Mouse (Mus musculus) c-Kit-positive CD71-negative TER-119-negative erythroid progenitor cells, embryonic 14.5 days (primary cell): ENCODE results near the gene Amigo3.
A peak's percentile ranks its signal among the peaks of the same experiment; 100 is the strongest.
"Not testable (repeated sequence)": the region's sequence is repeated elsewhere in the genome, so short reads cannot be mapped to it uniquely, and the experiment has no call there.

Source experiments
- DNase-seq: peaks from one replicate; pipeline ENCODE4 v3.0.0-alpha.2; 2013; ENCODE audit warnings: low read depth

Amigo3 gene

DNA sequence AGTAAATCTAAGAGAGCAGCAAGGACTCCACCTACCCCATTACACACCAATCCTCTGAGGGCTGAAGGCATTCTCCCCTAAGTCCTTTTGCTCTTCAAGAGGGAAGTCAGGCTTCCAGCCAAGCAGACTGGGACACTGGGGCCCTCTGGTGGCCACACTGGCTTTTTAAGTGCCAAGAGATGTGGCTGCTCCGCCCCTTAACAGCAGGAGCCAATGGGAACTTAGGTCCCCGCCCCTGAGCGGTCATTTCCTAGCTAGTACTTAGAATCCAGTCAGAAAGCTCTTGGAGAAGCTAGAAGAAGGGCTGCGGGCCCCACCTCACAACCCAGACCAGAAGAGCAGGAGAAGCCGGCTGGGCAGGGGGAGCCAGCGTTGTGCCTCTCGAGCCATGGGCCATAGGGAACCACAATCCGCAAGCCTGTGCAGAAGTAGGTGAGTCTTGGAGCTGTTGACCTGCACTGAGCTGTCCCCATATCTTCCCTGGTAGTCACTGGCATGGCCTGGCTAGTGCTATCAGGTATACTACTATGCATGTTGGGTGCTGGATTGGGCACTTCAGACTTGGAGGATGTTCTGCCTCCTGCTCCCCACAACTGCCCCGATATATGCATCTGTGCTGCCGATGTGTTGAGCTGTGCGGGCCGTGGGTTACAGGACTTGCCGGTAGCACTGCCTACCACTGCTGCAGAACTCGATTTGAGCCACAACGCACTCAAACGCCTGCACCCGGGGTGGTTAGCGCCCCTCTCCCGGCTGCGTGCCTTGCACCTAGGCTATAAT, at the start of gene Amigo3:
TSS of gene Amigo3 (plus strand) at position 275 of the 780 bp plus-strand sequence.
- DNase-seq = peak; percentile 96

DNA sequence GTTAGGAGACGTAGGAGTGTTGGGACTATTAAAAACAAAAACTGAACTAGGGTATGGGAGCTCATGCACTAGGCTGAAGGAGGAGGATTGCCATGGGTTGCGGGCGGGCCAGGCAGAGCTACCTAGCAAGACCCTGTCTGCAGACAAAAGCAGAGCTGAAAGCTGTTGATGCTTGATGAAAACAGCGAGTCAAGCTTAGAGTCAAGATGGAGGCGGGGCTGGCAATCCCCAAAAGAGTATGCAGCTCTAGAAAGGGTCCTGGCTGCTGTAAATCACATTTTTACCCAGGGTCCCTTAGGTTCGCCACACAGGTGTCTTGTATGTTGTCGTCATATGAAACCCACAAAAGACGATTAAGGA, 49.4 kb upstream of the Amigo3 start:
- DNase-seq = no peak

DNA sequence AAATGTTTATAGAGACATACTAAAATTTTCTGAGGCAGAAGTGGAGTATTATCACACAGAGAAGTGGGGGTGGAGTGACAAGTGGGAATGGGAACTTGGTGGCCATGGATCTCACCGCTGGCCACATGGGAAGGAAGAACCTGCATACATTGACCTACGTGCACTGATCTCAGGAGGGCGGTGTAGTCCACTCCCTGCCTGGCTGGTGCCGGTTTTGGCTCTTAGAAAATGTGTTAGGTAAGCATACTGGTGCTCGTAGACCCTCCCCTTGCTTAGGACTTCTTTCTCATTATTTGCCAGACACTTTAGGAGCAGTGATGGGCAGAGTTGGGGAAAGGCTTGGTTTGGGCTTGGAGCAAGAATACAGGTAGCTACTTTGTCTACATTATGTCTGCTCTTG, 44.9 kb upstream of the Amigo3 start:
- DNase-seq = no peak

DNA sequence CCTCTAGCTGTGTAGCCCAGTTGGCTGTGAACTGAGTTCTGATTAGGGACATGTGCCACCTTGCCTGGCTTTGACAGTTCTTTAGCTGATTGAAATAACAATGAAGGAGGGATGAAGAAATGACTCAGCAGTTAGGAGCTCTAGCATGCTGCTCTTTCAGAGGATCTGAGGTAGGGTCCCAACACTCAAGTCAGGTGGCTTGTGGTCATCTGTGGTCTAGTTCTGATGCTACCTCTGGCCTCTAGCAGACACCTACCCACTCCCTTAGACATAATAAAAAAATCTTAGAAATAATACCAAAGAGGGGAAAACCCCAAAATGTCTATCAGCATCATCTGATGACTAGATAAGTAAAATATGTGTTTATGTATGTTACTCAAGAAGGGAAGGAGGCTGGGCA, 42.6 kb upstream of the Amigo3 start:
- DNase-seq = no peak

DNA sequence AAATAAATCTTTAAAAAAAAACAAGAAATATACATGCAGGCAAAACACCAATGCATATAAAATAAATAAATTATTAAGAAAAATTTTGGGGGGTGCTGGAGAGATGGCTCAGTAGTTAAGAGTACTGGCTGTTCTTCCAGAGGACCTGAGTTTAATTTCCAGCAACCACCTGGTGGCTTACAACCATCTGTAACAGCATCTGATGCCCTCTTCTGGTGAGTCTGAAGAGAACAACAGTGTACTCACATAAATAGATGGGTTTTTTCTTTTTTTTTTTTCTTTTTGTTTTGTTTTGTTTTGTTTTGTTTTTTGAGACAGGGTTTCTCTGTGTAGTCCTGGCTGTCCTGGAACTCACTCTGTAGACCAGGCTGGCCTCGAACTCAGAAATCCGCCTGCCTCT, 39.4 kb upstream of the Amigo3 start:
- DNase-seq = not testable (repeated sequence)

DNA sequence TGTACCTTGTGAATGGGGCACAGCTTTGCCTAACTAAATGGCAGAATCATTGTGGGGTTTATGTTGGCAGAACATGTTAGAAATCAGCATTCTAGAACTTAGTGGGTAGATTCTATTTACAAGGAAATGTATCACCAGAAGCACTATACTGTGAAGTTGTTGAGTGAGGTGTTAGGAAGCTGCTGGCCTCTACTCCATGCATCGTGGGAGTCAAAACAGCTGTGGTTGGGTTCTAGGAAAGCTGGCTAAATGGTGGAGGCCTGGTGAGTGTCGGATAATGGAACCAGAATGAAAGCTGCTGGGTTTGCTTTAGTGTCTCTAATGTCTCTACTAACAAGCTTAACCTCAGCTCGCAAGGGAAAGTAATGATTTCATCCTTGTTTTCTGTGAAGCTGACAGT, 35.8 kb upstream of the Amigo3 start:
- no peak for DNase-seq

DNA sequence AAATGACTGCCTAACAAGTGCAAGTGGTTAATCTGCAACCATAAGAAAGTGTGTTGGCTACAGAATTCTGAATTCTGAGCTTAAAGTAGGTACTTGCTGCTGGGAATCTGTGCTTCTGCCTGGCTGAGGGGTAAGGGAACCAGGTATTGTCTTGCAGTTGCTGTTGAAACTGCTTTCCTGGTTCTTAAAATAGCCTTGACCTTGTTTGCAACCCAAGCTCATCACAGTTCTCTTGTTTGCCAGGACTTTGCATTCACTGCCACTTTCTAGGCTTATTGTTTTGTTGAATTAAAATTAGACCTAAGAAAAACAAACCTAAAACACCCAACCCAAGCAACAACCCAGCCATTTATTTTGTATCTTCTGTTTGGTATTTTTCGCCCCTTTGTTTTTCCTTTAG, 32.2 kb upstream of the Amigo3 start:
- DNase-seq = no peak

DNA sequence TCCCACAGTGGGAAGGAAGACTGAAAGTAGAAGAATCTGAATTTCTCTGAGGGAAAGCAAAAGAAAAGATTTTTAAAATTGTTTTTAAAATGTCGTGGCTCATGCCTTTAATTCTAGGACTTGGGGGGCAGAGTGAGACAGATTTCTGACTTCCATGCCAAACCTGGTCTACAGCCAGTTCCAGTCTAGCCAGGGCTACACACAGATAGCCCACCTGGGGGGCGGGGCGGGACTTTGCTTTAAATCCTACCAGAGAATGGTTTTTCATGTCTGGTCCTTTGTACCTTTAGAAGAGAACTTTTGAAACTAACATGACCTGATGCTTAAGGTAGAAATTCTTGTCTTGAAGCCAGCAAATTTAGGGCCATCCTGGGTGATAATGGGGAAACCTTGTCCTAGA, 29.7 kb upstream of the Amigo3 start:
- DNase-seq = no peak

DNA sequence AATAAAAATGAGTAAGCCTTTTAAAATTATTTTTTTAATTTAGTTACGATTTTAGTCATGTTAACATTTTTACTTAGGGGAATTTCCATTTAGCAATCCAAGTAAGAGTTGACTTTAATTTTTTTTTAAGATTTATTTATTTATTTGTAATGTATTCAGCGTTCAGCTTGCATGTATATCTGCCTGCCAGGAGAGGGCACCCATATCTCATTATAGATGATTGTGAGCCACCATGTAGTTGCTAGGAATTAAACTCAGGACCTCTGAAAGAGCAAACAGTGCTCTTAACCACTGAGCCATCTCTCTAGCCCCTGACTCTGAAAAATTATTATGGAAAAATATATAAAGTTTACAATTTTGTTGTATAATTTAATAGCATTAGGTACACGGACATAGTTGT, 26.4 kb upstream of the Amigo3 start:
- no peak for DNase-seq

DNA sequence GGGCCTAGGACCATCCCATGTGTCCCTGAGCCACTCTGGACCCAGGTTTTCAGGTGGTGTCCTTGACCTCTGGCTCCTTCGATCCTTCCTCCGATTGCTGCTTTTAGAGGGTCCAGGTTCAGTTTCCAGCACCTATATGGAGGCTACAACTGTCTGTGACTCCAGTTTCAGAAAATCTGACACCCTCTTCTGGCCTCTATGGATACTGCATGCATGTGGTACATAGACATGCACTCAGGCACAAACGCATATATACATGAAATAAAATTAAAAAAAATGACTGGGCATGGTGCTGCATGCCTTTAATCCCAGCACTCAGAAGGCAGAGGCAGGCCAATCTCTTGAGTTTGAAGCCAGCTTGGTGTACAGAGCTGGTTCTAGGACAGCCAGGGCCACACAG, 25.1 kb upstream of the Amigo3 start:
- no peak for DNase-seq

DNA sequence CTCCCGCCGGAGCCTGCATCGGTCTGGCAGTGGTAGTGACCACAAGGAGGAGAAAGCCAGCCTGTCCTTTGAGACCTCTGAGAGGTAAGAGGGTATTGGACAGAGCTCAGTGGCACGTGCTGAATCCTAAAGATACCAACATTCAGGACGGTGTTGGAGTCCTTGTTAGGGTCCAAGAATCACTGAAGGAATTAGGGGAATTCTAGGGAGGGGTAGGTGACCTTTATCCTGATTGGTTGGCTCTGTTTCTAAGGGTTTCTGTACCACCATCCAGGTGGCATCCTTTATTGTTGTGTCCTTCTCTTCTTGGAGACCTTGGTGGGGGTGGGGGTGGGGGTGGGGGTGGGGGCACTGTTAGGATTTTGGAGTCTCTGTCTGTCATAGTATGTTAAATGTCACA, 20.8 kb upstream of the Amigo3 start:
- DNase-seq = no peak

DNA sequence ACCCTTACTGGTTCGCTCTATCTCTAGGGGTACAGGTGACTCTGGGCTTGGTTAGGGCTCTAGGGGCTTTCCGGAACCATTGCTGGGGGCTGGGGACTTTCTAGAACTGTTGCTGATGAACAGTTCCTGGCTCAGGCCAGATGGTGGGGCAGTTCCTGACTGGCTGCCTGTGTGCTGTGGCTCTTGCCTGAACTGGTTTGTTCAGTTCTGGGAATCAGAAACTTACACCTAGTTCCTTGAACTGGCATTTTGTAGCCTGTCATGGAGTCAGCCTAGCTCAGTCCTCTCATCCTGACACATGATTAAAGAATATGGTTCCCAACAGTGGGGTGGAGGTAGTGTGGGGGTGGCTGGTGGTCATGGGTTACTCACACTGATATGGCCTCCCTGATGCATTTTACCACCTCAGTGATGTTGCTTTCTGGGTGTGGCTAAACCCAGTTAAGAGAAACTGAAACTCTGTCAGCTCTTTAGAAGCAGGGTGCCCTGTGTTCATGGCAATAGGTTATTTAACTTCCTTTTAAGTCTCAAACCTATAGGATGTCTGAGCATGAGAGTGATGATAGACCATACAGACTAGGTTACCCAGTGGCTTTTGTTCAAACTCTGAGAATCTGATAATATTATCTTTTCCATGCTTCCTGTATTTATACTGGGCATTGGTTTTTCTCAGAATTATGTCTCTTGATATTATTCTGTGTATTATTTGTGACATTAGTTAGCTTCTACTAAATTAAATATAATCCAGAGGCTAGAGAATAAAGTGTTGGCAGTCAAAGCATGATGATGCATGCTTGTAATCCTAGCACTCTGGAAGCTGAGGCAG, 17.4 kb upstream of the Amigo3 start:
- no peak for DNase-seq

DNA sequence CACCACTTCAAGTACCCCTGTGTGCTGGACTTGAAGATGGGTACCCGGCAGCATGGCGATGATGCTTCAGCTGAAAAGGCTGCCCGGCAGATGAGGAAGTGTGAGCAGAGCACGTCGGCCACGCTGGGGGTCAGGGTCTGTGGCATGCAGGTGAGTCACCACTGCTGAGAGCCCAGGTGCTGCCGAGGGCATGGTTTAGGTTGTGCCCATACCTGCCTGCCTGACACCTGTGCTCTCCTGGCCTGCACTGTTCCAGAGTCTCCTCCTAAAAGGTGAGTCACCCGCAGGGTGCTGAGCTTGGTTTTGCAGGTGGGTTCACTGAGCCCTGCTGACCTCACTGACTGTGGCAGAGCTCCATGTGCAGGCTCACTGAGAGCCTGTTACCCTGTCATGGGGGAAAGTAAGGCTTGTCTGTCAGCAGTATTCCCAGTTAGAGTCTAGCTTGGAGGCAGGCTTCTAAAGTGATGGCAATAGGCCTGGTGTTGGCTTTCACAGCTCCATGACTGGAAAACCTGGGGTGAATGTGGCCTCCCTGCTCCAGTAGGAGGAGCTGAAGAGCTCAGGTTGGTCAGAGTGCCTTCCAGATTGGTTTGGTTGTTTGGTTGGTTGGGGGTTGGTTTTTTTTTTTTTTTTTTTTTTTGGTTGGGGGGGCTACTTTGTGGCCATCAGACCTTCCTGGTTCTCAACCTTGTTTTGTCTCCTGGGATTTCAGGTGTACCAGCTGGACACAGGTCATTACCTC, 8.0 kb upstream of the Amigo3 start:
- DNase-seq = no peak

DNA sequence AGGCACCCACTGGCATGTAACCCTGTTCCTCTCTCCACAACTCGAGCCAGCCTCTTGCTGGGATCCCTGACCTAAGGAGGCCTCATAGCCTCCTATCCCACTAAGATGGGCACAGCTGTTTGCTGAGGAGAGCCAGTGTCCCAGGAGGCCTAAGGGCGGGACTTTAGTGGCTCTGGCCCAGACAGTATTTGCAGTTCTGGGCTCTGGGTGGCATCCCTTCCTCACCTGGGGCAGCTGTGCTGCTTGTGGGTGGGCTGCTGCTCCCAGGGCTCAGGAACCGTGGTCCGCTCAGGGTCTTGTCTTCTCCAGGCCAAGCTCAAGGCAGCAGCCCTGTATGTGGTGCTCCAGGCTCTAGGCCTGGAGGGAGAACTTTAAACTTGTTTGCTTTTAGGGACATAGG, 6.4 kb upstream of the Amigo3 start:
- DNase-seq = no peak

DNA sequence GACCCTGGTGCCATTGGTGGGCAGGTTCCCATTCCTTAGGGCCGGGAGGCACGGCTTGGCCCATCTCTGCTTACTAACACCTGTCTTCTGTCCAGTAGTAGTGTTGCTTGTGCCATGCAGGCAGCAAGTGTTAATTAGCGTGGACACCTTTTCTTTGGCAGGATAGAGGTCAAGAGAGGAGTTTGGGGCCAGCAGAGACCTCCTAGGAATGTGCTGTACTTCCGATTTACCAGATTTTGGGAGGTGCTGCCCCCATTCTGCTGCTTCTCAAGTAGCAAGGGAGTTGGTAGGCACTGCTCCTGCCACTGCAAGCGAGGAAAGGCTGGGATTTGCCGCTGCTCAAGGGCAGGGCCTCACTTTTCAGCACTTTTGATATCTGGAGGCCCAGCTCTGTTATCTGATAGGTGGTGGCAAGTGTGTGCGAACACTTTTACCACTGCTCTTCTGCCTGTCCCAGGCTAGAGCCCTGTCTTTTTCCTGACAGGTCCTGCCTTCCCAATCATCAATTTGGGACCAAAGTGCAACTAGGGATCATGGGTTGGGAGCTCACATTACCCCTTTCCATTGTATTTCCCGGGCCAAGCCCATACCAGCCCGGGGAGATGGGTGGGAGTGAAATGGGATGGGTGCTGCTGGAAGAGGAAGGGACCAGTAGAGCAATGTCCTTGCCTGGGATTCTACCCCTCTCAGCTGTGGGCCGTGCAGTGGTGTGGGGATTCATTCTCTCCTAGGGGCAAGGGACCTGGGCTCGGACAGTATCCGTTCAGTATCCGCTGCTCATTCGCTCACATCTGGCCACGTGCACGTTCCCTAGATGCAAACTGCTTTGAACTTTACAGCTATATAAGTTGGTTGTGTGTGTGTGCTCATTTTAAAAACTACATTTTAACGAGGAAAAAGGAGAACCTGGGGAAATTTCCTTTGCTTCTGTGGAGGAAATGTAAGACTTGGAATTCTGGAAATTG, 5.1 kb upstream of the Amigo3 start:
- no peak for DNase-seq

DNA sequence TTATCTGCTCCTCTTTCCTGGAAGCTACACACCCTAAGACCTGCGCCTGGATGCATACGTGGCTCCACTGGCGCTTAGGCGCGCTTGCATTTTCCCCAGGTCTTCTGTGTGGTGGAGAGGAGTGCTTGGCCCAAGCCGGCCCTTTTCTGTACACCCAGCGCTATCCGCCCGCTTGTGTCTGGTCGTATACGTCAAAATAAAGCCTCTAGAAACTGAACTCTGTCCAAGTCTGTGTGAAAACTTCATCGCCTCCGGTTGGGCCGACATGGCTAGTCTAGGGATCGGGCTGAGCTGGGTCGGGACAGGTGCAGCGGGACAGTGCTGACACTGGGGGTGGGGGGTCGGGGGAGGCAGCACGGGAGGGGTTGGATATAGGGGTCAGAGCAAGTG, 4.4 kb upstream of the Amigo3 start:
- DNase-seq = no peak

DNA sequence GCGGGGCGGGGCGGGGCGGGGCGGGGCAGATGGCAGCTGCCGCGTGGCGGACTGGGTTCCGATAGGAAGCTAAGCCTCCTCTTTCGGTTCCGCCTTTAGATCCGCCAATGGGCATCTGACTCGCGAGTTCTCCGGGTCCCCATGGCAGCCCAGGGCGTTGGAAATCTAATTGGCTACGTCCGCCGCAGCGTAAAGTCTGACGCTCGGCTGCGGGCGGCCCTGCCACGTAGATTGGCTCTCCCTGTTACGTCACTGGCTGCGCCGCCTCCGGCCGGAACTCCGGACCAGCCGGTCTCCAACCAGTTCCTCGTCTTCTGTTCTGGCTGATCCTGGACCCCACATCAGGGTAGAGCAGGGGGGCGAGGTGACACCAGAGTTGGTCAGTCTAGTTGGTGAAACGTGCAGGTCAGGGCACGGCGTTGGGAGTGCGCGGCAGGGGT, 3.9 kb upstream of the Amigo3 start, which contains the start of gene Gmppb:
TSS of gene Gmppb (plus strand) at position 227 of the 440 bp plus-strand sequence.
- peak; percentile 95 for DNase-seq

DNA sequence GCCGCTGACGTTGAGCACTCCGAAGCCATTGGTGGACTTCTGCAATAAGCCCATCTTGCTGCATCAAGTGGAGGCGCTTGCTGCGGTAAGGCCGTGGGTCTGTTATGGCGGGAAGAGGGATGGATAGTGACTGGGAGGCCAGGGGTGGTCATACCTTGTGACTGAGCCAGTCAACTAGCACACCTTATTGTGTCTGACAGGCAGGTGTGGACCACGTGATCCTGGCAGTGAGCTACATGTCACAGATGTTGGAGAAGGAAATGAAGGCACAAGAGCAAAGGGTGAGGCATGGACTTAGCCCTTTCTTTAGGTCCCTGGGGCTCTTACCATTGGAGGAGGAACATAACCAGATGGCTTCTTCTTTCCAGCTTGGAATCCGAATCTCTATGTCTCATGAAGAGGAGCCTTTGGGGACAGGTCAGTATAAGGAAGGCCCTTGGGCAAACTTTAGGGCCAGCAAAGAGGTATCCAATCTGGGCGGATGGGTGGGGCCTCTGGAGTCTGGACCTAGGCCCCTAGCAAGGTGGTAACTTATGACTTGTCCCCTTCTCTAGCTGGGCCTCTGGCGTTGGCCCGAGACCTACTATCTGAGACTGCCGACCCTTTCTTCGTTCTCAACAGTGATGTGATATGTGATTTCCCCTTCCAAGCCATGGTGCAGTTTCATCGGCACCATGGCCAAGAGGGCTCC, 3.3 kb upstream of the Amigo3 start:
- DNase-seq = no peak

DNA sequence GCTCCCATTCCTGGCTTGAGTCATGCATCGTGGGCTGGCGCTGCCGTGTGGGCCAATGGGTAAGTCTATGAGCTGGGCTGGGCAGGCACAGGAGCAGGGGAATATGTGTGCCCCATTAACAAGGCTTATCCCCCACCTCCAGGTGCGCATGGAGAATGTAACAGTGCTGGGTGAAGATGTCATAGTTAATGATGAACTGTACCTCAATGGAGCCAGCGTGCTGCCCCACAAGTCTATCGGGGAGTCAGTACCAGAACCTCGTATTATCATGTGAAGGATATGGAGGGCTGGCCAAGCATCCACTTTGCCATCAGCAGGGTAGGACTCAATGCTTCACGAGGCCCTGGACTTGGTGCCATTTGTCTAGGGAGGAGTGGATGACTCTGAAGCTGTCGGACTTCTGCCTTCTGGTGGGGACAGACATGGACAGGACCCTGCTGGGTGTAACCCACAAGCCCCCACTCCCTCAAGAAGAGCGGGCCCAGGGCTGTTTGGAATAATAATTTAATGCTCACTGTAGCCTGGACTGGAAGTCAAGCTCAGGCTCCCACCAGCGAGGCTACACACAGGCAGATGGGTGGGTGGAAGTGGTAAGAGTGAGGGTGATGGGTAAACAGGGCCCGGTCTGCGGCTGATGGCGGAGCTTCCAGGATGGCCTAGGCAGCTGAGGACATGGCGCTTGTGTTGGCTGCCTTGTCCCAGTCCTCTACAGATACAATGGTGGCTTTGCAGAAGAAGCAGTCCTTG, 1.6 kb upstream of the Amigo3 start:
- no peak for DNase-seq

DNA sequence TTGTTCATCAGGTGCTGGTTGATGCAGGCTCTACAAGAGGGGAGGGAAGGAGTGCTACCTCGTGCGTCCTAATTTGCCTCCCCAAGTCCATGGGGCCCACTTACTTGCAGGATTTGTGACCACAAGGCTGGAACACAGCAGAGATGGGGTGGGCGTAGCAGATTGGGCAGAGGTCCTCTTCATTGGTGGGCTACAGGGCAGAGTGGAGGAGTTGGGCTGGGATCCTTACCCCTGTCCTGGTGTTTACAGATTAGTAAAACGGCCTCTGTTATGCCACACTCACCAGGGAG, 1.1 kb upstream of the Amigo3 start:
- no peak for DNase-seq
